10 mouse cellular contexts compared by ENCODE assay signal in genomic region chr7:79314517-79314916, GRCm38 (mm10). TPM values are rescaled to one million over a fixed set of nuclear protein-coding genes. Genes with fewer than 3 reads are reported as not detected.
DNase-seq lines count a peak whose midpoint lies in the region; ATAC-seq and TF ChIP-seq lines count a peak whose summit lies in the region.
"Had no signal": no experiment of that assay in that cellular context is flagged by ENCODE, and none has a peak within 500 bp of the region (broad histone marks: within the 10 kb centered on the region; RNA-seq: fewer than 3 reads in every experiment).

No protein-coding gene starts in this region.

- DNase-seq in midbrain, embryonic 10.5 days (ENCODE audit: low spot score), result no peak
- no peak for DNase-seq in midbrain, embryonic 11.5 days (ENCODE audit: low spot score, missing footprints)
- no peak for DNase-seq in stomach, postnatal 0 days (ENCODE audit: low spot score)
- DNase-seq in lung, postnatal 0 days (ENCODE audit: low spot score), result no peak
- DNase-seq in ovary, postnatal 10 days (ENCODE audit: low spot score), result no peak
- DNase-seq: adrenal gland, postnatal 14 days; heart, adult 2 months had no signal

- no peaks in the 10 kb centered on the region for H3K27me3 ChIP-seq in midbrain, embryonic 10.5 days (ENCODE audit: low read depth, poor library complexity, severe bottlenecking)
- H3K27me3 ChIP-seq in midbrain, embryonic 11.5 days (ENCODE audit: control insufficient read depth, insufficient read depth, low read length), result no peaks in the 10 kb centered on the region
- H3K27me3 ChIP-seq in stomach, postnatal 0 days (ENCODE audit: control insufficient read depth, insufficient read depth, low read length), result no peaks in the 10 kb centered on the region
- H3K27me3 ChIP-seq in lung, postnatal 0 days (replicated peaks; ENCODE audit: insufficient read depth, low read length), result no peaks in the 10 kb centered on the region
- H3K27me3 ChIP-seq: lung, embryonic 15.5 days had no signal

- no peaks in the 10 kb centered on the region for H3K36me3 ChIP-seq in midbrain, embryonic 10.5 days
- H3K36me3 ChIP-seq in midbrain, embryonic 11.5 days (ENCODE audit: control insufficient read depth, insufficient read depth, low read length), result no peaks in the 10 kb centered on the region
- no peaks in the 10 kb centered on the region for H3K36me3 ChIP-seq in stomach, postnatal 0 days (ENCODE audit: control insufficient read depth, insufficient read depth, low read length)
- H3K36me3 ChIP-seq in lung, postnatal 0 days (ENCODE audit: insufficient read depth, low read length), result no peaks in the 10 kb centered on the region
- H3K36me3 ChIP-seq: lung, embryonic 15.5 days had no signal

- no peak for ATAC-seq in midbrain, embryonic 11.5 days (ENCODE audit: low FRiP score)
- ATAC-seq in megakaryocyte, adult 5-6 weeks (ENCODE audit: poor library complexity, severe bottlenecking), result peak; percentile 86
- ATAC-seq in stomach, postnatal 0 days (ENCODE audit: low FRiP score, low TSS enrichment), result no peak
- no peak for ATAC-seq in lung, postnatal 0 days

- H3K4me1 ChIP-seq in midbrain, embryonic 10.5 days, result peaks cover 85% of the 10 kb centered on the region
- peaks cover 40% of the 10 kb centered on the region for H3K4me1 ChIP-seq in midbrain, embryonic 11.5 days (ENCODE audit: control insufficient read depth, insufficient read depth, low read length)
- H3K4me1 ChIP-seq in embryonic fibroblast, embryonic 13.5 days (ENCODE audit: control insufficient read depth, insufficient read depth, low read length), result peaks cover 23% of the 10 kb centered on the region
- peaks cover 17% of the 10 kb centered on the region for H3K4me1 ChIP-seq in stomach, postnatal 0 days (replicated peaks; ENCODE audit: control insufficient read depth, insufficient read depth)
- peaks cover 41% of the 10 kb centered on the region for H3K4me1 ChIP-seq in lung, postnatal 0 days (ENCODE audit: insufficient read depth, low read depth, low read length)

- no peak for TF ChIP-seq CTCF in embryonic fibroblast, embryonic 13.5 days (IDR thresholded peaks at IDR 0.05; ENCODE audit: borderline replicate concordance, insufficient read depth, low read length)
- TF ChIP-seq CTCF in stomach, postnatal 0 days (IDR thresholded peaks at IDR 0.05; ENCODE audit: low read depth), result no peak
- no peak for TF ChIP-seq CTCF in lung, postnatal 0 days (IDR thresholded peaks at IDR 0.05)

- no peak for TF ChIP-seq EP300 in stomach, postnatal 0 days (optimal IDR thresholded peaks at IDR 0.05)
- no peak for TF ChIP-seq EP300 in lung, postnatal 0 days (IDR thresholded peaks at IDR 0.05)

- no peaks in the 10 kb centered on the region for H3K9me3 ChIP-seq in midbrain, embryonic 10.5 days (replicated peaks)
- no peaks in the 10 kb centered on the region for H3K9me3 ChIP-seq in midbrain, embryonic 11.5 days (ENCODE audit: control insufficient read depth, low read length)
- no peaks in the 10 kb centered on the region for H3K9me3 ChIP-seq in stomach, postnatal 0 days (ENCODE audit: control insufficient read depth, low read length)
- H3K9me3 ChIP-seq in lung, postnatal 0 days (ENCODE audit: low read length), result no peaks in the 10 kb centered on the region
- H3K9me3 ChIP-seq: lung, embryonic 15.5 days had no signal

- WGBS in midbrain, embryonic 10.5 days, result 79% methylated on average over 5 of the region's 5 CpGs
- WGBS in midbrain, embryonic 11.5 days, result 69% methylated on average over 5 of the region's 5 CpGs
- 71% methylated on average over 5 of the region's 5 CpGs for WGBS in stomach, postnatal 0 days
- WGBS in lung, postnatal 0 days, result 63% methylated on average over 5 of the region's 5 CpGs

- H3K4me3 ChIP-seq in midbrain, embryonic 10.5 days, result no peak overlapping the region
- no peak overlapping the region for H3K4me3 ChIP-seq in midbrain, embryonic 11.5 days (ENCODE audit: low read depth, low read length)
- no peak overlapping the region for H3K4me3 ChIP-seq in embryonic fibroblast, embryonic 13.5 days (ENCODE audit: insufficient read depth, low read length)
- no peak overlapping the region for H3K4me3 ChIP-seq in stomach, postnatal 0 days (ENCODE audit: low read depth, low read length)
- H3K4me3 ChIP-seq in lung, postnatal 0 days (ENCODE audit: low read depth, low read length), result no peak overlapping the region
- H3K4me3 ChIP-seq: heart, adult 2 months; lung, embryonic 15.5 days had no signal

- H3K9ac ChIP-seq in midbrain, embryonic 11.5 days (ENCODE audit: low read length), result no peak overlapping the region
- no peak overlapping the region for H3K9ac ChIP-seq in stomach, postnatal 0 days (ENCODE audit: low read length)
- no peak overlapping the region for H3K9ac ChIP-seq in lung, postnatal 0 days (replicated peaks; ENCODE audit: low read depth)
- H3K9ac ChIP-seq: lung, embryonic 15.5 days had no signal

- H3K27ac ChIP-seq in midbrain, embryonic 10.5 days (replicated peaks), result peak overlapping the region; percentile 69; the same call in 1 of the 2 replicates
- H3K27ac ChIP-seq in midbrain, embryonic 11.5 days (ENCODE audit: low read depth, low read length), result no peak overlapping the region
- peak overlapping the region; percentile 88; the same call in 1 of the 2 replicates for H3K27ac ChIP-seq in embryonic fibroblast, embryonic 13.5 days (ENCODE audit: insufficient read depth, low read length)
- 0 out of 2 replicates have a peak overlapping the region, but pooled peaks have one; percentile 18 for H3K27ac ChIP-seq in stomach, postnatal 0 days (replicated peaks)
- no peak overlapping the region for H3K27ac ChIP-seq in lung, postnatal 0 days (ENCODE audit: low read length)
- H3K27ac ChIP-seq: heart, adult 2 months; lung, embryonic 15.5 days had no signal

- no peak for TF ChIP-seq POLR2A in embryonic fibroblast, embryonic 13.5 days (IDR thresholded peaks at IDR 0.05; ENCODE audit: low read depth, low read length)

- no peak overlapping the region for H3K4me2 ChIP-seq in midbrain, embryonic 11.5 days
- no peak overlapping the region for H3K4me2 ChIP-seq in stomach, postnatal 0 days (replicated peaks; ENCODE audit: low read depth)
- no peak overlapping the region for H3K4me2 ChIP-seq in lung, postnatal 0 days (replicated peaks; ENCODE audit: low read depth, low read length)
- H3K4me2 ChIP-seq: lung, embryonic 15.5 days had no signal

RNA-seq across cellular contexts. Expression of gene Abhd2, which starts 41.5 kb away (rescaled TPM):
- 6.8 and 8.7 TPM in 2 replicates for polyA plus RNA-seq in midbrain, embryonic 10.5 days (2016; fragmentation: Nextera tagmentation; extraction: Ambion mirVana)
- 11.6 and 11.7 TPM in 2 replicates for polyA plus RNA-seq in midbrain, embryonic 11.5 days (2014; fragmentation: Nextera tagmentation; extraction: Ambion mirVana)
- 80.4 and 80.5 TPM in 2 replicates for polyA plus RNA-seq in embryonic fibroblast, embryonic 13.5 days (2011; ENCODE audit: insufficient read length, low read depth, missing spikeins)
- total RNA-seq in megakaryocyte, adult 5-6 weeks (2015), result 41.5 and 45.2 TPM in 2 replicates
- 26.3 and 28.5 TPM in 2 replicates for total RNA-seq in megakaryocyte, adult 5-6 weeks (2017)
- polyA plus RNA-seq in stomach, postnatal 0 days (2015; fragmentation: Nextera tagmentation; extraction: Ambion mirVana), result 24.6 and 27.5 TPM in 2 replicates
- 22.8 and 25.2 TPM in 2 replicates for polyA plus RNA-seq in lung, postnatal 0 days (2015; fragmentation: Nextera tagmentation; extraction: Ambion mirVana)

Comparison
In these comparisons a context has a peak if more than half of its experiments do, and no peak if none do; other contexts are left out.
1. H3K27ac ChIP-seq: peak in midbrain, embryonic 10.5 days (single experiment), embryonic fibroblast, embryonic 13.5 days (single experiment) and stomach, postnatal 0 days (single experiment); none in midbrain, embryonic 11.5 days (single experiment) and lung, postnatal 0 days (single experiment).